Mouse (Mus musculus) myocyte (in vitro differentiated cells): ENCODE results near the gene Ccdc43.

Experiments used
- CEBPB ChIP-seq: IDR thresholded peaks from 2 replicates; pipeline ENCODE4 v1.6.1; 2011; ENCODE audit warnings: mild to moderate bottlenecking, moderate library complexity; ENCODE audit not compliant: poor library complexity, insufficient read depth, severe bottlenecking
- E2F4 ChIP-seq: IDR thresholded peaks from one replicate; pipeline ENCODE4 v1.6.1; 2011; ENCODE audit warnings: mild to moderate bottlenecking, control low read depth, moderate library complexity; ENCODE audit not compliant: insufficient read depth
- MAX ChIP-seq: IDR thresholded peaks from one replicate; pipeline ENCODE4 v1.6.1; 2011; ENCODE audit warnings: low read depth, mild to moderate bottlenecking, control low read depth
- MYOG ChIP-seq, 3 experiments: IDR thresholded peaks; one replicate each; pipeline ENCODE4 v1.6.1; 2011; ENCODE audit warnings: control low read depth in 2 of 3, low read depth in 2 of 3, mild to moderate bottlenecking in 2 of 3; ENCODE audit not compliant: insufficient read length in 2 of 3, control insufficient read depth in 1 of 3, insufficient read depth in 1 of 3
- POLR2A ChIP-seq: IDR thresholded peaks from one replicate; pipeline ENCODE4 v1.6.1; 2011; ENCODE audit warnings: low read depth, mild to moderate bottlenecking, control low read depth, moderate library complexity; ENCODE audit not compliant: insufficient read length
- POLR2AphosphoS2 ChIP-seq: IDR thresholded peaks from one replicate; pipeline ENCODE4 v1.6.1; 2011; ENCODE audit warnings: low read depth, control low read depth; ENCODE audit not compliant: insufficient read length
- REST ChIP-seq: IDR thresholded peaks from one replicate; pipeline ENCODE4 v1.6.1; 2011; ENCODE audit warnings: mild to moderate bottlenecking, control low read depth, moderate library complexity; ENCODE audit not compliant: insufficient read depth, insufficient read length
- SRF ChIP-seq: IDR thresholded peaks from one replicate; pipeline ENCODE4 v1.6.1; 2011; ENCODE audit warnings: low read depth; ENCODE audit not compliant: control insufficient read depth, insufficient read length
- TCF12 ChIP-seq: IDR thresholded peaks from one replicate; pipeline ENCODE4 v1.6.1; 2011; ENCODE audit warnings: mild to moderate bottlenecking, control low read depth; ENCODE audit not compliant: poor library complexity, insufficient read depth, severe bottlenecking
- TCF3 ChIP-seq: IDR thresholded peaks from one replicate; pipeline ENCODE4 v1.6.1; 2011; ENCODE audit warnings: low read depth, control low read depth; ENCODE audit not compliant: insufficient read length
- USF1 ChIP-seq: IDR thresholded peaks from one replicate; pipeline ENCODE4 v1.6.1; 2011; ENCODE audit warnings: low read depth, mild to moderate bottlenecking, control low read depth, moderate library complexity

DNA sequence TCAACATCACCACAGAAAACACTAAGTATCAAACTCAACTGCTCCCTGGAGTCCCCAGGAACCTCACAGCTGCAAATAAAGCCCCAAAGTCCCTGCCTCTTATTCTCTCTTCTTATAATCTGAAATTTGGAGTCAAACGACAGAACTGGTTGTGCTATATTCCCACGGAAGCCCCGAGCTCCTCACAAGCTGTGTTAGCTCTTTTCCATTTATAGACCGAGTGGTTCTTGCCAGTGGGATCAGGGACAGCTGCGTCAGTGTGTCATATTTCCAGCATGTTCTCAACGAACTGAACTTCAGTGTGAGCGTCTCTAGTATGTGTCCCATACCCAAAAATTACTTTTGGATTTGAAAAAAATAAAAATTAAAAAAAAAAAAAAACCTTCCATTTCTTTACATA lies 2.3 kb downstream of the Ccdc43 start:
- TF ChIP-seq USF1: no peak
- TF ChIP-seq POLR2A: no peak
- peak in 2 of 3 experiments; percentile 56 to 70 for TF ChIP-seq MYOG (IDR thresholded peaks at IDR 0.05; ENCODE audit: control insufficient read depth in 1 of 3, insufficient read depth in 1 of 3, insufficient read length in 2 of 3, low read depth in 2 of 3)
- no peak for TF ChIP-seq E2F4
- TF ChIP-seq MAX: no peak
- no peak for TF ChIP-seq CEBPB
- no peak for TF ChIP-seq POLR2AphosphoS2
- TF ChIP-seq TCF12: peak; percentile 23
- no peak for TF ChIP-seq SRF
- TF ChIP-seq TCF3: no peak
- TF ChIP-seq REST: no peak
